Mouse (Mus musculus): ENCODE data around the gene Clmn.
"Not testable (repeated sequence)": the region's sequence is repeated elsewhere in the genome, so short reads cannot be mapped to it uniquely, and the experiment has no call there.

Clmn gene

DNA sequence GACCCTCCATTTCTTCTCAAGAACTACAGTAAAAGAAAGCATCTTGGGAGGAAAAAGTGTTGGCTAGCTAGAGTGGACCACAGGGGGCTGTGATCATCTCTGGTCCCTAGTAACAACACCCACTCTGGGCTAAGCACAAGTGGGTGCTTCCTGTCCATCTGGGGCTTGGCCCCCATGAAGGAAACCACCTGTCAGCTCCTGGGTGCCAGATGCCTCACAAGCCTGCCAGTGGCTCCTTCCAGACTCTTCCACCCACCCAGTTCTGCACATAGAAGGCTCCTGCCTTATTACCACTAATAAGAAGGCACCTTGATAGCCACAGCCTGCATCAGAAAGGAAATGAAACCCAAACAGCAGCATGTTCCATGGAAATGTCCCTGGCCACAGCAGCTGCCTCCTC, 26.4 kb downstream of the Clmn start:
- DNase-seq (ENCODE audit: low spot score) = no peak

GRCm38 (mm10) chr12:104837957-104838401, 26.9 kb downstream of the Clmn start:
- no peak for DNase-seq (ENCODE audit: low spot score)

- no peak for DNase-seq (ENCODE audit: low spot score)
These were observed 27.6 kb downstream of the Clmn start for GRCm38 (mm10) chr12:104837111-104837837.

- no peak for DNase-seq (ENCODE audit: low spot score)
These were observed 28.6 kb downstream of the Clmn start for GRCm38 (mm10) chr12:104836230-104836629.

- no peak for DNase-seq (ENCODE audit: low spot score)
These were observed 29.3 kb downstream of the Clmn start for GRCm38 (mm10) chr12:104835369-104836094.

- no peak for DNase-seq (ENCODE audit: low spot score)
These were observed 30.1 kb downstream of the Clmn start for GRCm38 (mm10) chr12:104834772-104835171.

DNA sequence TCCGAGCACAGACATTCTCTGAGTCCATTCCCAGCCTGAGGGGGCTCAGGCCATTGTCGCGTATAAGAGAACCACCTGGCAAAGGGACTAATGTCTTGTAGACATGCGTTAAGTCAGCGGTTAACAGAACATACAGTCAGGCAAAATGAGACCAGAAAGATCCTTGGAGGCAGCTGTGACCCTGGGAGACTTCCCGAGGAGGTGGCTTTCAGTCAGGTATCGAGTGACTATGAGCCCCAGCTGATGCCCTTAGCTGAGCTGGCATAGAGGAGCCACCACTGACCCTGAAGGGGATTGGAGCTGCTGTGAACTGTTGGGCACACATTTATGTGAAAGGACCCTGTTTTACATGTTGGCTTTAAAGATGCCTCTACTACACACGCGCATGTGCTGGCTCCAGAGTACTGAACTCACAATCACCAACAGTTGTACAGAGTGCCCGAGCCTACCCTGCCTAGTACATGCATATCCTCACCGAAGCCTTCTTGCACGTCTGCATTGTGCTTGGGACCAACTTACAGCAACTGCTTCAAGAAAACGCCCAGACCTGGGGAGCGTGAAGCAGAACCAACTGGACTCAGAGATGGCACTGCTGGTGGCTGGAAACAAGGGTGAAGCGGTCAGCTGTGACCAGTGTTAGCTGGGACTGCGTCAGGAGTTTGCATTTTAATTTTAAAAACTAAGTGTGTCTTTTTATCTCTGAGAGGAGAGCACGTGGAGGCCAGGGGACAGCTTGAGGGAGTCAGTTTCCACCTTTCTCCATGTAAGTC, 34.0 kb downstream of the Clmn start:
- DNase-seq (ENCODE audit: low spot score) = no peak

GRCm38 (mm10) chr12:104830283-104830639, 34.6 kb downstream of the Clmn start:
- no peak for DNase-seq (ENCODE audit: low spot score)

DNA sequence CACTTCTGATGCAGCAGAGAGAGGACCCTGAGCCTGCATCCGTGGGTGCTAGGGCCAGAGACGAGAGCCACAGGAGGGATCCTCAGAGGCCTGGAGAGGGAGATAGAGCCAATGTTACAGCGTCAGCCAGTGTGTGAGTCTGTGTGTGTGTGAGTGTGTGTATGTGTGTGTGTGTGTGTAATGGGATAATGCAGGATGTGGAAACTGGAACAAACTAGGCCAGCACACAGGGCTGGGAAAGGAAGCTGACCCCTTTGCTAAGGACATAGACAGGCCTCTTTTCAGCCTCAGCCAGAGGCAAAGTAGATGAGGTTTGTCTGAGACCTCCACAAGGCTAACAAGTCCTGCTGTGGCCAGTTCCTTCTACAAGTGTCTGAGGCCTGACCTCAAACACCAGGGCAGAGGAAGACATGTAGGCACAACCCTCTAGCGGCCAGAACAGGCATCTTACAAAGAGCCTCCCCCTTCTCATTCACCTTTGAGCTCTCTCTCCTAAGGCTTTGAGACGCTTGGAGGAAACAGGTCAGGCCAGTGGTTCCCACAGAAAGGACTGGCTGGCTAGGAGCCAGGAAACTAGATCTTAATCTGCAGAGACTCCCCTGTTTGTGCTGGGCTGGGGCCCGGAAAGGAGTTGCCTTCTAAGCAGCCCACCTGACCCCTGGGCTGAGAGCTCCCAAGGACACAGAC, 35.1 kb downstream of the Clmn start:
- DNase-seq (ENCODE audit: low spot score) = peak; percentile 71

- not testable (repeated sequence) for DNase-seq (ENCODE audit: low spot score)
These were observed 35.9 kb downstream of the Clmn start for GRCm38 (mm10) chr12:104828986-104829385.

GRCm38 (mm10) chr12:104827721-104828120, 37.2 kb downstream of the Clmn start:
- no peak for DNase-seq (ENCODE audit: low spot score)

DNA sequence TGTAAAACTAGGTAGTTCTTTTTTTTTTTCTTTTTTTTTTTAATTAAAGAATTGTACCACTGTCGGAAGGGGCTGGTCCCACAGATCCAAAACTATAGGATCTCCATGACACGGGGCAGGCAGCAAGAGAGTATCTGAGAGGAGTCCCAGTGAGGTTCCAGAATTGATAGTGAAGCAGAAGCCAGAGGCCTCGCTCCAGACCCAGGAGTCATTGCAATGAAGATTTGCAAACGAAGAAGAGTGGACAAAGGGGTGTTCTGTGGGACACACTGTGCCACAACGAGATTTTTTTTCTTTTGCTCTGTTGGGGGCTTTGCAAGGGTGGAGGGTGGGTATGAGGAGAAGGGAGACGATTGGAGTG, 40.0 kb downstream of the Clmn start:
- no peak for DNase-seq (ENCODE audit: low spot score)

GRCm38 (mm10) chr12:104824244-104824906, 40.5 kb downstream of the Clmn start:
- no peak for DNase-seq (ENCODE audit: low spot score)

- no peak for DNase-seq (ENCODE audit: low spot score)
These were observed 41.2 kb downstream of the Clmn start for GRCm38 (mm10) chr12:104823722-104824121.

GRCm38 (mm10) chr12:104822838-104823599, 41.9 kb downstream of the Clmn start:
- no peak for DNase-seq (ENCODE audit: low spot score)

DNA sequence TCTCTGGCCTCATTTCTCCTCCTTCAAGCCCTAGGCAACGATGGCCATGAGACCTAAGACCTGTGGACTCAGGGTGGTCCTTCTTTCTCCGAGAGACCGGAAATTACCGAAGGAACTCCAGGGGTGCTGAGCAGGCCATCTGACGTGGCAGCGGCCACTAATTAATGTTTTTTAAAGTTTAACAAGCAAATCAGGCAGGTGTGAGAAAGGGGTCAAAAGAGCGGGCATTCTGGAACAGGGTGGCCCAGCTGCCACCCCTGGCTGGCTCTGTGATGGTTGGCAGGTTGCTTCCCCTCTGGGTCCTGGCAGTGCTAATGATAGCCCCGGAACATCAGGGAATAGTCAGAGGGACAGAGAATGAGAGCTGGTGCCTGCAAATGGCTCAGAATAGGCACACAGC, 42.7 kb downstream of the Clmn start:
- DNase-seq (ENCODE audit: low spot score) = no peak

GRCm38 (mm10) chr12:104820061-104820460, 44.8 kb downstream of the Clmn start:
- no peak for DNase-seq (ENCODE audit: low spot score)

DNA sequence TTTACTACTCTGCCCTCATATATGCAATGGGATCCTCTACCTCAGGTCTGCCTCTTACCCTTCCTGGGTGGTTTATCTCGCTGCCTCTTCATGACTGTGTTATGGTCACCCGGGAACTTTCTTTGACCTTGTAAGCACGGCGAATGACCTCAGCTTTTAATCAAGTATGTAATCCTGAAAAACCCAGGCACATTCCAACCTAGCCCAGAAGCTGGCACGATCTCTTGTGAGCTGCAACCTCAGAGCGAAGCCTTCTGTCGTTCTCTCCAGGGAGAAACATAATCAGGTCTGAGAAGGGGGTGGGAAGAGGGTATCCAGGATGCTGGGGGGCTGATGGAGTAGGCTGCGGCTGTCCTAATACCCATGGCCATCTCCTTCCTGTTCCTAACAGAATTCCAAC, 45.8 kb downstream of the Clmn start:
- no peak for DNase-seq (ENCODE audit: low spot score)

- no peak for DNase-seq (ENCODE audit: low spot score)
These were observed 46.8 kb downstream of the Clmn start for GRCm38 (mm10) chr12:104818057-104818456.

GRCm38 (mm10) chr12:104817172-104817866, 47.6 kb downstream of the Clmn start:
- no peak for DNase-seq (ENCODE audit: low spot score)

Data from embryo, embryonic 10.5 days (tissue).